Mouse (Mus musculus) cerebellum, adult 18-20 months (tissue): Measurements from ENCODE around the gene Ints7.

Source experiments
- DNase-seq, 2 experiments: peaks; one replicate each; pipeline ENCODE4 v3.0.0; 2021

Gene Ints7

DNA sequence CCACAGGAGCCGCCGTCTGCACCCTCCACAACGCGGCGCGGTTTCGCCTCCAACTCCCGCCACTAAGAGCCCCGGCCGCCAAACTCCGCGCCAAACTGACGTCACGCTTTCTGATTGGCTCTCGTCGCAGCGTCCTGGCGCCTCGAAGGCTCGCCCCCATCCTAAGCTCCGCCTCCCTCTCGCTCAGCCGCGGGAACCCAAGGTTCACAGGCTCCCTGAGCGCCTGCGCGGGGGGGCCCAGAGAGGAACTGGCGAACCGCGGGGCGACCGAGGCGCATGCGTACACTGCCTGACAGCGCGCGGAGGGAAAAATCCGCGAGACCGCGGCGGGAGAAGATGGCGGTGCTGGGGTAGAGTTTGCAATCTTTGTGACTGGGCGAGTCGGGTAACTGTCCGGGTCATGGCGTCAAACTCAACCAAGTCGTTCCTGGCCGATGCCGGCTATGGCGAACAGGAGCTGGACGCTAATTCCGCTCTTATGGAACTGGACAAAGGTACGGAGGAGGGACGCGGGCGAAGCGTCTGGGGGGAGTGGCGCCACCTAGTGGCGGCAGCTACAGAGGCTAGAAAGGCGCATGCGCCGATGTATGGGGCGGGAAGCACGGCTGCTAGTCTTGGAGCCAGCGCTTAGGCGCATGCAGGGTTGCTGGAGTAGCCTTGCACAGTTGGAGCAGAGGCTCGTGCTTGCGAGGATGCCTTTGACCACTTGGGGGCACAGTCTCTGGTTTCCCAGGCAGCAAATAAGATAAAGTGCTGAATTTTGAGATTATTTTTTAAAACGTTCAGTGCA is at the start of gene Ints7, which contains the start of gene Dtl:
Gene Ints7 (plus strand): TSS at position 179 of the 790 bp plus-strand sequence.
Gene Dtl (minus strand): TSS at position 87 of the 790 bp plus-strand sequence.
- DNase-seq: peak; percentile 100

- DNase-seq: no peak
Measured at GRCm38 (mm10) chr1:191527089-191527488, 48.3 kb upstream of the Ints7 start.

- DNase-seq: no peak
Measured at GRCm38 (mm10) chr1:191527921-191528612, 47.4 kb upstream of the Ints7 start.

DNA sequence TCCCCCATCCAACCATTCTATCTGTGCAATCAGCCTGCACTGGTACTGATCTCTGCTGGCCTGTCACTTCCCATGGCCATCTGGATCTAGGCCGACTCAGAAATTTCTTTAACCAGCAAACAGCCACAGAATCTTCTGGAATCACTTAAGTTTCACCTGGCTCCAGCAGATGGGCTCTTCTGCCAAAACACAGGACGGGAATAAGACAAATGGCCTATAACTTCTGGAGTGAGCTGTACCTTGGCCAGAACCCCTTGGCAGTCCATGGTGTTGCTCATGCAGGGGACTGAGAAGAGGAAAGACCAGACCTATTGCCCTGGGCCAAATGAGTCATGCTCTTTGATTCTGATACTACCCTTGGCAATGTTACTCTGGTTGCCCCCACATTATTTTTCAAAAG is 46.0 kb upstream of the Ints7 start:
- DNase-seq: no peak

DNA sequence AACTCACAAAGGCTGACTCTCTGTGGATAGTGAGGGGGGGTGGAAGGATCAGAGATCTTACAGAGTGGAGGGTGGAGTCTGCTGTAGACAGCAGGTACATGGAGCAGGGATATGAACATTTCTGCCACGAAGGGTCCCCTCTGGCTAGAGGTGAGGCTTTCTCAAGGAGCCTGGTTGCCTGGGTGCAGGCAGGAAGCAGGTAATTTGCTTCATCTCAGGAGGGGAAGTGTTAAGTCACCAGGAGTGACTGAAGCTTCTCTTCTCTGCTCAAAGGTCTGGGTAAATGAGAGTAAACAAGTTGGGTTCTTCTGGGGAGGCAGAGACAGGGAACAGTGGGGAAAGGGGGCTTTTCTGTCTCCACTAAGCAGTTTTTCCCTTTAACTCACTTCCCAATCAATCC is 44.4 kb upstream of the Ints7 start:
- DNase-seq: no peak

- DNase-seq: no peak
Measured at GRCm38 (mm10) chr1:191534896-191535295, 40.5 kb upstream of the Ints7 start.

GRCm38 (mm10) chr1:191540300-191540699 is 35.1 kb upstream of the Ints7 start:
- no peak for DNase-seq

DNA sequence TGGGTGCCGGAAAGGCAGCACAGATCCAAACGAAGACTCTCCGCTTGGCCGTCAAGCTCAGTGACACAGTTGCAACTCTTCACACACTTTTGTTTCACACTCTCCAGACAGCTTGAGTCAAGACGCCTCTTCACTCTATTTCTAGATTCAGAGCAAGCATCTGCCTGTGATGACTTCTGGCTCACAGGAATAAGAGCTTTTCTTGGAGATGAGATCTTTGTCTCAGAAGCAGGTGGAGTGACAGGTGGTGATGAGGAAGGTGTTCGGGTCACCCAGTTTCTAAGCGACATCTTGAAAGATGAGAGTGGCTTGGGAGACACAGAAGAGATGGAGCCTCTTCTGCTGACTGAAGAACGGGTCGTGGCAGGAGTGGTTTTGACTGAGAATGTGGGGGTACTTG is 34.4 kb upstream of the Ints7 start:
- no peak for DNase-seq

DNA sequence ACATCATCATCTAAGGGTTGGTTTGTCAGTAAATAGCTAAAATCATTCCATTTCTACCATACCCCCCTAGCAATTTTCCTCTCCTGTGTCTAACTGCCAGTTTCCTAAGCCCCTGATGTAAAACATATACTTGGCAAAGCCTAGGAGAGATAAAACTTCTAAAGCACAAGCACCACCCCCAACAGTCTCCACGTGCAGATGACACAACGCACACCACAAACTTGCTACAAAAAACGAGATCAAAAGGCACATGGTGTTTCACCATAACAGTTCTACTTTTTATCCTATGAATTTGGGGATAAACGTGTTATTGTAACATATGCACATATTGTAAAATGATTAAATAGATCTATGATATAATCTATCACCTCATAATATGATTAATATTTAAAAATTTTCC is 33.8 kb upstream of the Ints7 start:
- DNase-seq: no peak

GRCm38 (mm10) chr1:191543747-191544146 is 31.7 kb upstream of the Ints7 start:
- no peak for DNase-seq

- DNase-seq: no peak
Measured at GRCm38 (mm10) chr1:191550786-191551185, 24.6 kb upstream of the Ints7 start.

GRCm38 (mm10) chr1:191557109-191557508 is 18.3 kb upstream of the Ints7 start:
- DNase-seq: no peak

DNA sequence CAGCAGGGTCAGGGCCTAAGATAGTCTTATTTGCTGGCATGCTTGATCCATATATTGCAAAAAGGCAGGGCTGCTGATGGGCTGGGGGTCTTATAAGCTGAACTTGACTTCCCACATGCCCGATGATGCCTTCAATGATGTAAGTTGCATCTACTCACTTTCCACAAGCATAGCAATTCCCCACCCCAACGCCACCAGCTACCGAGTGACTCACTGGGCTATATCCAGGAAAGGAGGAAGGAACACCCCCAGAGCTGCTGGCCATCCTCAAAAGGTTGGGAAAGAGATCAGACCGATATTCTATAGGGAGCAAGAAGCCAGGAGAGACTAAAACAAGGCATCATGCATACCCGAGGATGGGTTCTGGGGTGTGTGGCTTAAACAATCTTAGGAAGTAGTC is 15.7 kb upstream of the Ints7 start:
- no peak for DNase-seq

GRCm38 (mm10) chr1:191562823-191563365 is 12.5 kb upstream of the Ints7 start:
- peak; percentile 49 to 66 for DNase-seq

- no peak for DNase-seq
Measured at GRCm38 (mm10) chr1:191567859-191568258, 7.6 kb upstream of the Ints7 start.

DNA sequence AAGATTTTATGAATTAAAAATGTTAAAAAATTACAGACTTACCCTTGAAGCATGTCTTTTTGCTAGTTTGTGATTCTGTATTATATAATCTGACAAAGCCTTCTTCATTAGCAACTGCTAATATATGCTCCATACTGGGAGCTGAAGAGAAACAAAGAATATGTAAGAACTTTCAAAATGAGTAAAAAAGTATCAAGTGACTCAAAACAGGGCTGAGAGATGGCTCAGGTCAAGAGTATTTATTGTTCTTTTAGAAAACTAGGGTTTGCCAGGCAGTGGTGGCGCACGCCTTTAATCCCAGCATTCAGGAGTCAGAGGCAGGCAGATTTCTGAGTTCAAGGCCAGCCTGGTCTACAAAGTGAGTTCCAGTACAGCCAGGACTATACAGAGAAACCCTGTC is 5.8 kb upstream of the Ints7 start:
- DNase-seq: no peak

DNA sequence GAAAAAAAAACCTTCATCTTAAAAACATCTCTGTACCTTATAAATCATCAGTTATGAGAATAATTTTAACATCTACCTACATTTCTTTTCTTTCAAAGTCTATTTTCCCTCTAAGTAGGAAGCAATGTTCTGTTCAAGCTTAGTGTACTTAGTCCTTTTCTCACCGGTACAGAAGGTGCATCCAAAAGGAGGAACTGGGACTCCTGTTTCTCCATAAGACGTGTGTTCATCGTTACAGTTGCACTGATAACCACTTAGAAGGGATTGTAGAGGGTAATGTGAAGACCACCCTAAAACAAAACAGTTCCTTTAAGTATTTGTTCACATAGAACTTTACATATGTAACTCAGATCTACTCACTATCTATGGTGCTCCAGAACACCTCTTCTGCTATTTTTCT is 5.0 kb upstream of the Ints7 start:
- DNase-seq: no peak

DNA sequence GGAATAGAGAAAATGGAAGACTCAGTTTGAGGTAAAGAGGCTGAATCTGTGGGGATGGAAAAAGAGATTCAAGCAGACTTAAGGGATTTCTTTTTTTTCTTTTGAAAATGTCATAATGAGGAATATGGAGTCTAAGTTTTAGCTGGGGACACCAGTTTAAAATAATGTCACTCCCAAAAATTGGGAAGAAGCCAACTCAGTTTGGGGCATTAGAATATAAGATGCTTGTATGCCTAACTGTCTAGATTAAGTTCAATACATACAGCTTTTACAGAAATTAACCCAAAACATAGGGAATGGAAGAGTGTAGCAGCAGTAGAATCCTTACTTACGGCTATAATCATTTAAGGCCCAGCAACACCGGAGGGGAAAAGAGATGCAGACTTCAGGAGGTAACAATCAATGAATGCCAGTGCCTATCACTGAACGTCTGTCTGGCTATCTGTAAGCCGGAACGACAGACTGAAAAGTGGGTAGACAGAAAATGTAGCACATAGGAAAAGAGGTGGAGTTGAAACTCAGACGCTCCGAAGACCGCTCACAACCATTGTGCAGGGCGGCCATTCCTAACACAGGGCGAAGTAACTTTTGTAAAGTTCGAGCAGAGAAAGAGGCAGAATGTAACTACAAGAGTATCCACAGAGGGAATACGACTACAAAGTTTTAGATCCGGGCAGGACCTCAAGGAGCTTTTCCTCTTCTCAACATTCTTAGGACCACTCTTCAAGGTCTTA is 1.4 kb upstream of the Ints7 start:
- no peak for DNase-seq

DNA sequence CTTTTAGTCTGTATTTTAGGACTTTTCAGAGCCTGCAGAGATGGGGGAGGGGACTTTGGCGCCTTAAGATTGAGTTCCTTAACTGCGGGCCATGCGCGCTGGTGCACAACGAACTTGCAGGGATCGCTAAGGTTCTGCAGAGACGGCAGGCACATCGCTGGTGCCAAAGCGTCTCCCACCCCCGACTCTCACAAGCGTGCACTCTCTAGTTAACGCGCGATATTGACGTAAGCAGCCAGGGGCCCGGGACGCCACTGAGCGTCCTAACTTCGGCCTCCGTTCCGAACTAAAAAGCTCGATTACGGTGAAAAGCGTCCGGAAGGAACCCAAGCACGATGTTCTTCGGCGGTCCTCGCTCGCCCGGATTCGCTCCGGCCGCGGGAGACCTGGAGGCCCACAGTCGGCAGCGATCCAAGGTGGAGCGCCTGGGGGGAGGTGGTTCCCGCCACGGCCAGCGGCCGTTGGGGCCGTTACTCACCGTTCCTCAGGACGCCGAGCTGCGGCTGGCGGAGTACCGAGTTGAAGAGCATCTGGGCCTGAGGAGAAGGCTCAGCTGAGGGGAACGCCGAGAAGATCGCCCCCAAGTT is 472 bp upstream of the Ints7 start:
- DNase-seq: no peak

DNA sequence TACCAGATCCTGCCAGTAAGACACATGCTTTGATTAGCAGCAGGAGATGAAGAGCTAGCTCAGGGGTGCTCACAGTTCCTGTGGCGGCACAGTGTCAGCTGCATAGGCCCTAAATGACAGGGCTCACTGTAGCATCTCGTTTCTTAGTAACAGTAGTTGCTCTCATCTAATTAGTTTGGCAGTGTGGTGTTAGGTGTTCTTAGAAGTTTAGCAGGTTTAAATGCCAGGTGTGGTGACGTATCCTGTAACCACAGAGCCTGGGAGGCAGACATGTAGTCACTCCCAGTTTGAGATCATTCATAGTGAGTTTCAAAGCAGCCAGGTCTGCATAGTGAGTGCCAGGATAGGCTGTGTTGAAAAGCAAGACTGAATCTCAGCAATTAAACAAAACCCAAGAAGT is 4.1 kb downstream of the Ints7 start:
- no peak for DNase-seq

DNA sequence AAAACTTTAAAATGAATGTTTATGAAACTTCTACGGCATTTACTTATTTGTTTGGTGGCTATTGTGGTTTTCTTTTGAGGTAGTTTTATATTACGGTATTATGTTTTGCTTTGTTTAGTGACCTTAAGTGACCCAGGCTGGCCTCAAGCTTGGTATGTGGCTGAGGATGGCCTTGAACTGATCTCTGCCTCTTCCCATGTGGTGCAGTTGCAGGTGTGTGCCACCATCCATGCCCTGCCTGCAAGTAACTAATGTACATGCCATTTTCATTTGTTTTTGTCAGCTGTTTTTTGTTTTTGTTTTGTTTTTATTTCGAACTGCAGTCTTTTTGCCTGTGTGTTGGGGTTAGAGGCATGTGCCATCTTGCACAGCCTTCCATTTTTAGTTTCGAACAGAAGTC is 6.2 kb downstream of the Ints7 start:
- DNase-seq: no peak

DNA sequence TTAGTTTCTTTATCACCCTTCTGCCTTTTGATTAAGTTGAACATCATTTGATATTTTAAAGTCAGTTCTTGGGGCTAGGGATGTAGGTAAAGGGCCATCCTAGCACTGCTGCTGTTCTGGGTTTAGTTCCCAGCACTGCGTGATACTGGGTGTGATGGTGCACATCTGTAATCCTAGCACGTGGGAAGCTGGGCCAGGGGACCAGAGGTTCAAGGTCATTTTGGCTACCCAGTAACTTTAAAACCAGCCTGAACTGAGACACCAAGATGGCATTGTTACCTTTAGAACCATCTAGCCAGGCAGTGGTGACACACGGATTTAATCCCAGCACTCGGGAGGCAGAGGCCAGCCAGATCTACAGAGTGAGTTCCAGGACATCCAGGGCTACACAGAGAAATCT is 8.4 kb downstream of the Ints7 start:
- no peak for DNase-seq

GRCm38 (mm10) chr1:191584483-191584882 is 9.0 kb downstream of the Ints7 start:
- DNase-seq: no peak
